16 mouse cellular contexts compared by ENCODE assay signal in genomic region chr11:34525096-34525891, GRCm38 (mm10).
DNase-seq lines count a peak whose midpoint lies in the region; ATAC-seq and TF ChIP-seq lines count a peak whose summit lies in the region.
"Had no signal": no experiment of that assay in that cellular context is flagged by ENCODE, and none has a peak within 500 bp of the region (broad histone marks: within the 10 kb centered on the region; RNA-seq: fewer than 3 reads in every experiment).

No protein-coding gene starts in this region.

- no peaks in the 10 kb centered on the region for H3K27me3 ChIP-seq in lung, postnatal 0 days (replicated peaks; ENCODE audit: insufficient read depth, low read length)
- no peaks in the 10 kb centered on the region for H3K27me3 ChIP-seq in liver, embryonic 16.5 days (ENCODE audit: control insufficient read depth, insufficient read depth, low read depth, low read length)
- H3K27me3 ChIP-seq: heart, embryonic 13.5 days; intestine, embryonic 15.5 days had no signal

- H3K4me1 ChIP-seq in lung, postnatal 0 days (ENCODE audit: insufficient read depth, low read depth, low read length), result no peaks in the 10 kb centered on the region
- no peaks in the 10 kb centered on the region for H3K4me1 ChIP-seq in liver, embryonic 16.5 days (ENCODE audit: control insufficient read depth, low read depth, low read length)
- H3K4me1 ChIP-seq: intestine, embryonic 15.5 days had no signal

- no peaks in the 10 kb centered on the region for H3K36me3 ChIP-seq in lung, postnatal 0 days (ENCODE audit: insufficient read depth, low read length)
- H3K36me3 ChIP-seq in liver, embryonic 16.5 days (ENCODE audit: control insufficient read depth, insufficient read depth), result no peaks in the 10 kb centered on the region
- H3K36me3 ChIP-seq: heart, embryonic 13.5 days; intestine, embryonic 15.5 days had no signal

- no peak overlapping the region for H3K4me3 ChIP-seq in lung, postnatal 0 days (ENCODE audit: low read depth, low read length)
- no peak overlapping the region for H3K4me3 ChIP-seq in liver, embryonic 16.5 days (ENCODE audit: low read depth, low read length)
- H3K4me3 ChIP-seq: erythroblast, embryonic 14.5 days; heart, embryonic 13.5 days; intestine, embryonic 15.5 days had no signal

- no peaks in the 10 kb centered on the region for H3K9me3 ChIP-seq in lung, postnatal 0 days (ENCODE audit: low read length)
- H3K9me3 ChIP-seq in liver, embryonic 16.5 days (replicated peaks; ENCODE audit: control insufficient read depth, low read length), result no peaks in the 10 kb centered on the region
- H3K9me3 ChIP-seq: heart, embryonic 13.5 days; intestine, embryonic 15.5 days had no signal

- H3K9ac ChIP-seq in lung, postnatal 0 days (replicated peaks; ENCODE audit: low read depth), result no peak overlapping the region
- no peak overlapping the region for H3K9ac ChIP-seq in liver, embryonic 16.5 days (ENCODE audit: low read depth, low read length)
- H3K9ac ChIP-seq: heart, embryonic 13.5 days; intestine, embryonic 15.5 days; lung, embryonic 14.5 days had no signal

- no peak overlapping the region for H3K27ac ChIP-seq in lung, postnatal 0 days (ENCODE audit: low read length)
- no peak overlapping the region for H3K27ac ChIP-seq in liver, embryonic 16.5 days (ENCODE audit: low read length)
- H3K27ac ChIP-seq: heart, embryonic 13.5 days; intestine, embryonic 15.5 days had no signal

- WGBS in lung, postnatal 0 days, result 67% methylated on average over 7 of the region's 7 CpGs
- 54% methylated on average over 7 of the region's 7 CpGs for WGBS in liver, embryonic 16.5 days (ENCODE audit: insufficient replicate concordance)

- ATAC-seq in lung, postnatal 0 days, result 0 out of 2 replicates have a peak, but pooled peaks have one; percentile 23
- ATAC-seq in erythroblast, adult 5-6 weeks (replicated peaks; ENCODE audit: low FRiP score, poor library complexity, severe bottlenecking), result peak; percentile 49; the same call in 1 of the 2 replicates
- ATAC-seq in liver, embryonic 16.5 days (ENCODE audit: low read depth), result peak; percentile 85
- ATAC-seq: intestine, embryonic 15.5 days had no signal

- H3K4me2 ChIP-seq in lung, postnatal 0 days (replicated peaks; ENCODE audit: low read depth, low read length), result no peak overlapping the region
- H3K4me2 ChIP-seq in liver, embryonic 16.5 days (ENCODE audit: low read depth, low read length), result no peak overlapping the region
- H3K4me2 ChIP-seq: heart, embryonic 13.5 days; intestine, embryonic 15.5 days; lung, embryonic 14.5 days had no signal

- TF ChIP-seq EP300 in lung, postnatal 0 days (IDR thresholded peaks at IDR 0.05), result no peak

- no peak for TF ChIP-seq CTCF in lung, postnatal 0 days (IDR thresholded peaks at IDR 0.05)

- DNase-seq in lung, postnatal 0 days (ENCODE audit: low spot score), result no peak
- DNase-seq in lung, postnatal 4 days, result no peak
- no peak for DNase-seq in thymus, postnatal 25 days
- no peak for DNase-seq in left cerebral cortex, adult 8-10 months (ENCODE audit: low spot score in 2 of 2)
- no peak for DNase-seq in cerebellum, adult 18-20 months
- DNase-seq: cerebellum, postnatal 14 days; gastrocnemius, postnatal 36 days; heart, postnatal 4 days; kidney, postnatal 10 days; layer of hippocampus, adult 9-11 months; lung, embryonic 14.5 days had no signal

Comparison
In these comparisons a context has a peak if more than half of its experiments do, and no peak if none do; other contexts are left out.
1. ATAC-seq: peak in every context shown above with its lines; median percentile 85 in liver, embryonic 16.5 days; 49 in erythroblast, adult 5-6 weeks; 23 in lung, postnatal 0 days.